Mouse (Mus musculus) midbrain, embryonic 13.5 days (tissue): ENCODE measurements around the gene Rffl. TPM values are rescaled to one million over a fixed set of nuclear protein-coding genes. Genes with fewer than 3 reads are reported as not detected.

ENCODE experiments used
- ATAC-seq: fragments of 200-750 bp; cut with Nextera tagmentation; 2 replicates; pipeline ENCODE4 v1.8.0; 2017; ENCODE audit warnings: mild to moderate bottlenecking, moderate TSS enrichment, moderate library complexity
- H3K27ac ChIP-seq: fragments of 300-500 bp; sonication (generic); 2 replicates; pipeline ENCODE4 v1.5.1; 2015; ENCODE audit warnings: inconsistent platforms, mild to moderate bottlenecking, moderate library complexity
- H3K27me3 ChIP-seq: fragments of 300-500 bp; sonication (generic); 2 replicates; pipeline ENCODE4 v1.6.1; 2015; ENCODE audit warnings: mild to moderate bottlenecking, inconsistent platforms
- H3K36me3 ChIP-seq: fragments of 300-500 bp; sonication (generic); 2 replicates; pipeline ENCODE4 v1.6.1; 2015; ENCODE audit warnings: mild to moderate bottlenecking, inconsistent platforms
- H3K4me1 ChIP-seq: fragments of 300-500 bp; sonication (generic); replicated peaks from 2 replicates; pipeline ENCODE4 v1.6.1; 2015; ENCODE audit warnings: inconsistent platforms
- H3K4me2 ChIP-seq: fragments of 300-500 bp; sonication (generic); replicated peaks from 2 replicates; pipeline ENCODE4 v1.6.1; 2015; ENCODE audit warnings: moderate library complexity, mild to moderate bottlenecking, inconsistent platforms
- H3K4me3 ChIP-seq: fragments of 300-500 bp; sonication (generic); replicated peaks from 2 replicates; pipeline ENCODE4 v1.5.1; 2015; ENCODE audit warnings: mild to moderate bottlenecking, inconsistent platforms
- H3K9ac ChIP-seq: fragments of 300-500 bp; sonication (generic); replicated peaks from 2 replicates; pipeline ENCODE4 v1.6.1; 2015; ENCODE audit warnings: mild to moderate bottlenecking, inconsistent platforms
- H3K9me3 ChIP-seq: fragments of 300-500 bp; sonication (generic); 2 replicates; pipeline ENCODE4 v1.6.1; 2016; ENCODE audit warnings: mild to moderate bottlenecking, inconsistent platforms
- WGBS: fragments of 180-500 bp; shearing (Covaris S2); methylation state at CpG from one replicate; pipeline ENCODE4 v1.1.7; 2015; 5-methylcytosine and 5-hydroxymethylcytosine counted together
- polyA plus RNA-seq: library from polyadenylated mRNA; unstranded; fragments of >200 nt; fragmentation: Nextera tagmentation; extraction: Ambion mirVana; gene quantifications from 2 replicates; pipeline ENCODE4 v1.2.1, GENCODE M21; 2015

Rffl gene
- polyA plus RNA-seq, 1 experiment from 2014 or later, result 5.9 TPM

- no peaks in the 10 kb centered on the region for H3K4me1 ChIP-seq
- no peaks in the 10 kb centered on the region for H3K9me3 ChIP-seq
- no peak overlapping the region for H3K4me2 ChIP-seq
- H3K4me3 ChIP-seq, result no peak overlapping the region
- peaks cover 54% of the 10 kb centered on the region for H3K36me3 ChIP-seq
- WGBS, result 86% methylated on average over 10 of the region's 10 CpGs
- no peaks in the 10 kb centered on the region for H3K27me3 ChIP-seq
- ATAC-seq, result no peak
- H3K27ac ChIP-seq, result no peak overlapping the region
- H3K9ac ChIP-seq, result no peak overlapping the region
These were observed 26.5 kb upstream of the Rffl start for GRCm38 (mm10) chr11:82897478-82897877.

- no peak within 1 kb of the TSS for H3K4me3 ChIP-seq
- peaks cover 10% of the 10 kb centered on the region for H3K27me3 ChIP-seq
- 72% methylated on average over 7 of the region's 7 CpGs for WGBS
- no peak within 1 kb of the TSS for H3K9ac ChIP-seq
- H3K4me2 ChIP-seq, result no peak within 1 kb of the TSS
- ATAC-seq, result no peak
- peaks cover 21% of the 10 kb centered on the region for H3K4me1 ChIP-seq
- H3K9me3 ChIP-seq, result no peaks in the 10 kb centered on the region
- H3K36me3 ChIP-seq, result no peaks in the 10 kb centered on the region
- H3K27ac ChIP-seq, result no peak within 1 kb of the TSS
These were observed 20.9 kb upstream of the Rffl start, which contains the start of gene Fndc8 for GRCm38 (mm10) chr11:82891936-82892335. Fndc8 (plus strand) TSS chr11:82892124.

- Histone ChIP-seq H3K4me3 (peak within 1 kb of the TSS; percentile 71), H3K27me3 (peaks cover 10% of the 10 kb centered on the region), H3K36me3 (no peaks in the 10 kb centered on the region), H3K27ac (peak within 1 kb of the TSS; percentile 58), H3K9ac (peak within 1 kb of the TSS; percentile 74), H3K4me2 (peak within 1 kb of the TSS; percentile 90), H3K9me3 (no peaks in the 10 kb centered on the region), H3K4me1 (peaks cover 21% of the 10 kb centered on the region)
- peak; percentile 94 for ATAC-seq
- WGBS, result under 1% methylated on average over 26 of the region's 26 CpGs
These were observed 19.3 kb upstream of the Rffl start, which contains the start of gene Rad51d for GRCm38 (mm10) chr11:82890342-82890762. Rad51d (minus strand) TSS chr11:82890614.

- H3K4me3 ChIP-seq, result peak overlapping the region; percentile 71
- peaks cover 22% of the 10 kb centered on the region for H3K4me1 ChIP-seq
- 7% methylated on average over 30 of the region's 31 CpGs for WGBS
- H3K9ac ChIP-seq, result peak overlapping the region; percentile 74
- H3K9me3 ChIP-seq, result no peaks in the 10 kb centered on the region
- peak; percentile 55 for ATAC-seq
- H3K27me3 ChIP-seq, result peaks cover 10% of the 10 kb centered on the region
- peak overlapping the region; percentile 58 for H3K27ac ChIP-seq
- H3K4me2 ChIP-seq, result peak overlapping the region; percentile 90
- no peaks in the 10 kb centered on the region for H3K36me3 ChIP-seq
These were observed 18.7 kb upstream of the Rffl start for GRCm38 (mm10) chr11:82889524-82890341.

- Histone ChIP-seq H3K9ac (peak overlapping the region; percentile 4; the same call in 1 of the 2 replicates), H3K36me3 (no peaks in the 10 kb centered on the region), H3K4me1 (peaks cover 27% of the 10 kb centered on the region), H3K4me2 (peak overlapping the region; percentile 90; the same call in 1 of the 2 replicates), H3K9me3 (no peaks in the 10 kb centered on the region), H3K27ac (no peak overlapping the region), H3K27me3 (peaks cover 10% of the 10 kb centered on the region), H3K4me3 (no peak overlapping the region)
- WGBS, result 66% methylated on average over 10 of the region's 10 CpGs
- no peak for ATAC-seq
These were observed 17.5 kb upstream of the Rffl start for GRCm38 (mm10) chr11:82888491-82888946.

- 93% methylated on average over 3 of the region's 3 CpGs for whole genome bisulfite sequencing
- ATAC-seq, result no peak
These were observed 15.5 kb upstream of the Rffl start for GRCm38 (mm10) chr11:82886559-82886958.

GRCm38 (mm10) chr11:82883180-82883579 lies 12.2 kb upstream of the Rffl start:
- no peak for ATAC-seq
- H3K4me2 ChIP-seq, result no peak overlapping the region
- no peak overlapping the region for H3K4me3 ChIP-seq
- 0 out of 2 replicates have a peak, but pooled peaks cover 16% of the 10 kb centered on the region for H3K36me3 ChIP-seq
- 72% methylated on average over 8 of the region's 8 CpGs for WGBS
- H3K9me3 ChIP-seq, result no peaks in the 10 kb centered on the region
- H3K27ac ChIP-seq, result no peak overlapping the region
- no peaks in the 10 kb centered on the region for H3K27me3 ChIP-seq
- peaks cover 7% of the 10 kb centered on the region for H3K4me1 ChIP-seq
- no peak overlapping the region for H3K9ac ChIP-seq

More at GRCm38 (mm10) chr11:82886559-82886958, 15.5 kb upstream of the Rffl start:
- Histone ChIP-seq H3K4me2 (no peak overlapping the region), H3K27me3 (peaks cover 6% of the 10 kb centered on the region), H3K4me3 (no peak overlapping the region), H3K27ac (no peak overlapping the region), H3K4me1 (peaks cover 27% of the 10 kb centered on the region), H3K9me3 (no peaks in the 10 kb centered on the region), H3K9ac (no peak overlapping the region), H3K36me3 (0 out of 2 replicates have a peak, but pooled peaks cover 2% of the 10 kb centered on the region)

- H3K9ac ChIP-seq, result no peak overlapping the region
These were observed 6.8 kb upstream of the Rffl start for GRCm38 (mm10) chr11:82877726-82878344.

GRCm38 (mm10) chr11:82875631-82876030 lies 4.6 kb upstream of the Rffl start:
- no peaks in the 10 kb centered on the region for H3K27me3 ChIP-seq
- H3K4me1 ChIP-seq, result peaks cover 4% of the 10 kb centered on the region
- H3K4me3 ChIP-seq, result no peak overlapping the region
- H3K36me3 ChIP-seq, result peaks cover 10% of the 10 kb centered on the region; the same call in 1 of the 2 replicates
- H3K9me3 ChIP-seq, result no peaks in the 10 kb centered on the region
- no peak overlapping the region for H3K9ac ChIP-seq
- no peak overlapping the region for H3K4me2 ChIP-seq
- WGBS, result 93% methylated on average over 5 of the region's 5 CpGs
- H3K27ac ChIP-seq, result no peak overlapping the region
- ATAC-seq, result no peak

More at GRCm38 (mm10) chr11:82877726-82878344, 6.8 kb upstream of the Rffl start:
- H3K27me3 ChIP-seq, result no peaks in the 10 kb centered on the region
- no peak for ATAC-seq
- 85% methylated on average over 7 of the region's 7 CpGs for WGBS
- H3K9me3 ChIP-seq, result no peaks in the 10 kb centered on the region
- H3K4me1 ChIP-seq, result no peaks in the 10 kb centered on the region
- H3K27ac ChIP-seq, result 0 out of 2 replicates have a peak overlapping the region, but pooled peaks have one; percentile 19
- peaks cover 16% of the 10 kb centered on the region; the same call in 1 of the 2 replicates for H3K36me3 ChIP-seq
- H3K4me2 ChIP-seq, result no peak overlapping the region
- no peak overlapping the region for H3K4me3 ChIP-seq

GRCm38 (mm10) chr11:82874924-82875323 lies 3.9 kb upstream of the Rffl start:
- Histone ChIP-seq H3K9me3 (no peaks in the 10 kb centered on the region), H3K27me3 (no peaks in the 10 kb centered on the region), H3K36me3 (peaks cover 10% of the 10 kb centered on the region; the same call in 1 of the 2 replicates), H3K4me2 (no peak overlapping the region), H3K27ac (no peak overlapping the region), H3K4me3 (no peak overlapping the region), H3K9ac (no peak overlapping the region), H3K4me1 (peaks cover 8% of the 10 kb centered on the region)
- WGBS, result 73% methylated on average over 5 of the region's 5 CpGs
- ATAC-seq, result no peak

GRCm38 (mm10) chr11:82870173-82871030 lies 608 bp downstream of the Rffl start:
- H3K27ac ChIP-seq, result no peak overlapping the region
- H3K27me3 ChIP-seq, result no peaks in the 10 kb centered on the region
- H3K4me3 ChIP-seq, result peak overlapping the region; percentile 61
- H3K4me1 ChIP-seq, result peaks cover 12% of the 10 kb centered on the region
- ATAC-seq, result peak; percentile 44
- H3K36me3 ChIP-seq, result no peaks in the 10 kb centered on the region
- peak overlapping the region; percentile 72 for H3K9ac ChIP-seq
- whole genome bisulfite sequencing, result 6% methylated on average over 36 of the region's 36 CpGs
- no peaks in the 10 kb centered on the region for H3K9me3 ChIP-seq
- peak overlapping the region; percentile 72 for H3K4me2 ChIP-seq
